Mouse (Mus musculus): ENCODE results near the gene Osbpl9. TPM values are rescaled to one million over a fixed set of nuclear protein-coding genes. Genes with fewer than 3 reads are reported as not detected.
A peak's percentile ranks its signal among the peaks of the same experiment; 100 is the strongest.

Gene Osbpl9
- polyA plus RNA-seq, 1 experiment from 2014 or later: 55.1 TPM

GRCm38 (mm10) chr4:109199069-109199468, 3.0 kb downstream of the Osbpl9 start:
- Histone ChIP-seq H3K27me3 (replicated peaks) (no peaks in the 10 kb centered on the region), H3K4me2 (no peak overlapping the region), H3K4me1 (no peaks in the 10 kb centered on the region), H3K27ac (no peak overlapping the region), H3K9ac (no peak overlapping the region), H3K4me3 (replicated peaks) (no peak overlapping the region), H3K9me3 (no peaks in the 10 kb centered on the region), H3K36me3 (no peaks in the 10 kb centered on the region)
- 88% methylated on average over 4 of the region's 4 CpGs for WGBS
- ATAC-seq (ENCODE audit: insufficient read depth, low FRiP score, low read depth): no peak

- H3K36me3 ChIP-seq: no peaks in the 10 kb centered on the region
- H3K27me3 ChIP-seq (replicated peaks): no peaks in the 10 kb centered on the region
- no peaks in the 10 kb centered on the region for H3K9me3 ChIP-seq
- no peaks in the 10 kb centered on the region for H3K4me1 ChIP-seq
- no peak overlapping the region for H3K27ac ChIP-seq
- H3K4me2 ChIP-seq: no peak overlapping the region
- WGBS: 86% methylated on average over 7 of the region's 7 CpGs
- no peak overlapping the region for H3K9ac ChIP-seq
- ATAC-seq (ENCODE audit: insufficient read depth, low FRiP score, low read depth): no peak
- no peak overlapping the region for H3K4me3 ChIP-seq (replicated peaks)
These were observed 6.0 kb downstream of the Osbpl9 start for GRCm38 (mm10) chr4:109195900-109196629.

GRCm38 (mm10) chr4:109193886-109194285, 8.2 kb downstream of the Osbpl9 start:
- no peak for ATAC-seq (ENCODE audit: insufficient read depth, low FRiP score, low read depth)
- no peaks in the 10 kb centered on the region for H3K36me3 ChIP-seq
- no peak overlapping the region for H3K4me3 ChIP-seq (replicated peaks)
- H3K27ac ChIP-seq: no peak overlapping the region
- H3K9ac ChIP-seq: no peak overlapping the region
- no peaks in the 10 kb centered on the region for H3K4me1 ChIP-seq
- WGBS: 86% methylated on average over 5 of the region's 5 CpGs
- H3K4me2 ChIP-seq: no peak overlapping the region
- H3K27me3 ChIP-seq (replicated peaks): no peaks in the 10 kb centered on the region
- no peaks in the 10 kb centered on the region for H3K9me3 ChIP-seq

- Histone ChIP-seq H3K4me1 (no peaks in the 10 kb centered on the region), H3K27ac (no peak overlapping the region), H3K4me3 (replicated peaks) (no peak overlapping the region), H3K9ac (no peak overlapping the region), H3K4me2 (no peak overlapping the region), H3K36me3 (no peaks in the 10 kb centered on the region), H3K27me3 (replicated peaks) (no peaks in the 10 kb centered on the region), H3K9me3 (no peaks in the 10 kb centered on the region)
- 45% methylated on average over 10 of the region's 10 CpGs for WGBS
- ATAC-seq (ENCODE audit: insufficient read depth, low FRiP score, low read depth): no peak
These were observed 10.5 kb downstream of the Osbpl9 start for GRCm38 (mm10) chr4:109191598-109191997.

- WGBS: 65% methylated on average over 8 of the region's 8 CpGs
- ATAC-seq (ENCODE audit: insufficient read depth, low FRiP score, low read depth): no peak
- 0 out of 2 replicates have a peak, but pooled peaks cover 2% of the 10 kb centered on the region for H3K4me1 ChIP-seq
- no peaks in the 10 kb centered on the region for H3K36me3 ChIP-seq
- H3K4me2 ChIP-seq: no peak overlapping the region
- H3K4me3 ChIP-seq (replicated peaks): no peak overlapping the region
- no peak overlapping the region for H3K27ac ChIP-seq
- no peaks in the 10 kb centered on the region for H3K9me3 ChIP-seq
- no peak overlapping the region for H3K9ac ChIP-seq
- H3K27me3 ChIP-seq (replicated peaks): no peaks in the 10 kb centered on the region
These were observed 16.3 kb downstream of the Osbpl9 start for GRCm38 (mm10) chr4:109185616-109186405.

GRCm38 (mm10) chr4:109175677-109176076, 26.4 kb downstream of the Osbpl9 start:
- no peak overlapping the region for H3K27ac ChIP-seq
- no peak overlapping the region for H3K9ac ChIP-seq
- H3K4me2 ChIP-seq: no peak overlapping the region
- no peaks in the 10 kb centered on the region for H3K9me3 ChIP-seq
- no peak for ATAC-seq (ENCODE audit: insufficient read depth, low FRiP score, low read depth)
- H3K36me3 ChIP-seq: no peaks in the 10 kb centered on the region
- 0 out of 2 replicates have a peak, but pooled peaks cover 3% of the 10 kb centered on the region for H3K4me1 ChIP-seq
- H3K27me3 ChIP-seq (replicated peaks): no peaks in the 10 kb centered on the region
- no peak overlapping the region for H3K4me3 ChIP-seq (replicated peaks)

GRCm38 (mm10) chr4:109173775-109174440, 28.2 kb downstream of the Osbpl9 start:
- no peak overlapping the region for H3K27ac ChIP-seq

GRCm38 (mm10) chr4:109173369-109173768, 28.7 kb downstream of the Osbpl9 start:
- no peak for ATAC-seq (ENCODE audit: insufficient read depth, low FRiP score, low read depth)
- Histone ChIP-seq H3K27me3 (replicated peaks) (no peaks in the 10 kb centered on the region), H3K36me3 (no peaks in the 10 kb centered on the region), H3K4me3 (replicated peaks) (no peak overlapping the region), H3K9ac (no peak overlapping the region), H3K27ac (no peak overlapping the region), H3K4me1 (0 out of 2 replicates have a peak, but pooled peaks cover 3% of the 10 kb centered on the region), H3K9me3 (no peaks in the 10 kb centered on the region), H3K4me2 (no peak overlapping the region)
- WGBS: 73% methylated on average over 4 of the region's 4 CpGs

More at GRCm38 (mm10) chr4:109173775-109174440, 28.2 kb downstream of the Osbpl9 start:
- Histone ChIP-seq H3K9ac (no peak overlapping the region), H3K27me3 (replicated peaks) (no peaks in the 10 kb centered on the region), H3K36me3 (no peaks in the 10 kb centered on the region), H3K4me2 (no peak overlapping the region), H3K4me1 (0 out of 2 replicates have a peak, but pooled peaks cover 3% of the 10 kb centered on the region), H3K9me3 (no peaks in the 10 kb centered on the region), H3K4me3 (replicated peaks) (no peak overlapping the region)
- WGBS: 43% methylated on average over 7 of the region's 7 CpGs
- ATAC-seq (ENCODE audit: insufficient read depth, low FRiP score, low read depth): no peak

- 37% methylated on average over 12 of the region's 12 CpGs for WGBS
These were observed 36.4 kb downstream of the Osbpl9 start for GRCm38 (mm10) chr4:109165521-109166173.

GRCm38 (mm10) chr4:109156481-109157261, 45.4 kb downstream of the Osbpl9 start:
- H3K27me3 ChIP-seq (replicated peaks): no peaks in the 10 kb centered on the region
- ATAC-seq (ENCODE audit: insufficient read depth, low FRiP score, low read depth): no peak
- H3K36me3 ChIP-seq: no peaks in the 10 kb centered on the region
- H3K4me3 ChIP-seq (replicated peaks): 0 out of 2 replicates have a peak overlapping the region, but pooled peaks have one; percentile 11
- H3K9ac ChIP-seq: no peak overlapping the region
- peaks cover 11% of the 10 kb centered on the region; the same call in 1 of the 2 replicates for H3K4me1 ChIP-seq
- no peak overlapping the region for H3K27ac ChIP-seq
- peak overlapping the region; percentile 45 for H3K4me2 ChIP-seq
- no peaks in the 10 kb centered on the region for H3K9me3 ChIP-seq
- 26% methylated on average over 24 of the region's 24 CpGs for WGBS

More at GRCm38 (mm10) chr4:109165521-109166173, 36.4 kb downstream of the Osbpl9 start:
- Histone ChIP-seq H3K36me3 (no peaks in the 10 kb centered on the region), H3K4me2 (no peak overlapping the region), H3K9me3 (no peaks in the 10 kb centered on the region), H3K4me3 (replicated peaks) (no peak overlapping the region), H3K9ac (no peak overlapping the region), H3K4me1 (no peaks in the 10 kb centered on the region), H3K27ac (no peak overlapping the region), H3K27me3 (replicated peaks) (no peaks in the 10 kb centered on the region)
- no peak for ATAC-seq (ENCODE audit: insufficient read depth, low FRiP score, low read depth)

GRCm38 (mm10) chr4:109156073-109156472, 46.0 kb downstream of the Osbpl9 start:
- no peak overlapping the region for H3K27ac ChIP-seq
- no peak overlapping the region for H3K9ac ChIP-seq
- ATAC-seq (ENCODE audit: insufficient read depth, low FRiP score, low read depth): no peak
- no peaks in the 10 kb centered on the region for H3K36me3 ChIP-seq
- H3K4me2 ChIP-seq: 0 out of 2 replicates have a peak overlapping the region, but pooled peaks have one; percentile 45
- H3K27me3 ChIP-seq (replicated peaks): no peaks in the 10 kb centered on the region
- no peaks in the 10 kb centered on the region for H3K9me3 ChIP-seq
- WGBS: 60% methylated on average over 6 of the region's 6 CpGs
- H3K4me1 ChIP-seq: peaks cover 11% of the 10 kb centered on the region; the same call in 1 of the 2 replicates
- H3K4me3 ChIP-seq (replicated peaks): no peak overlapping the region

All from stomach, embryonic 15.5 days (tissue).